Mouse (Mus musculus): ENCODE data around the gene Parvb.

The Parvb gene

DNA sequence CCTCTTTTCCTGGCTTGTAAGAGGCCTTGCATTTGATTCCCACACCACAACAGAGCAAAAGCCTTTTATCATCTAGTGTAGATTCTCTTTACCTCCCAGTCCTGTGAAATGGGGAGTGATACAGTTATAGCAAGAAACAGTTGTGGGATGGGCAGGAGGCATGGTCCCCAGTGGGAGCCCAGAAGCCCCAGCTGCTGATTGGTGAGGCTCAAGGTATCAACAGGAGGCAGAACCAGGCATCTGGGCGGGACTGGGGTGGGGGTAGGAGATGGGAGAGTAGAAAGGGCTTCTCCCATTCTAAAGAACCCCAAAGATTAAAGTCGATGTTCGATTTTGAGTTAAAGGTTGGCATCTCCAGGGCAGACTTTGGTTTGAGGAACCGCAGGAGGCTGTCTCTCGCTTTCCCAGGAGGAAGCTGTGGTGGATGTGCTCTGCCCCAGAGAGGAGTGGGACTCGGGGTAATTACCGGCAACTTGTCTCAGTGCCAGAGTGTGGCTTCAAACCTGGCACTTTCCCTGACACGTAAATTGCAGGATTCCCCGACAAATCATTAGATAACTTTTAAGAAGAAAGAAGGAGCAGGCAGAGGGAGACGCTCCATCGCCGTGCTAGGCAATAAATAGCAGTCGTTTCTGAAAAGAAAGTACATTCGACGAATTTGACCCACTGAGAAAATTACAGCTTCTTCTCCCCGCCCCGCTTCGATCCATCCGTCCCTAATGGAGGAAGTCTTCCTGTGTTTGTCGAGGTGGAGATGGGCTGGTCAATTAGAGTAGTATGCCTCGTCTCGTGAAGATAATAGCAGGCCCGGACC is 13.7 kb upstream of the Parvb start:
- no peak for DNase-seq (ENCODE audit: low read depth, low spot score)

DNA sequence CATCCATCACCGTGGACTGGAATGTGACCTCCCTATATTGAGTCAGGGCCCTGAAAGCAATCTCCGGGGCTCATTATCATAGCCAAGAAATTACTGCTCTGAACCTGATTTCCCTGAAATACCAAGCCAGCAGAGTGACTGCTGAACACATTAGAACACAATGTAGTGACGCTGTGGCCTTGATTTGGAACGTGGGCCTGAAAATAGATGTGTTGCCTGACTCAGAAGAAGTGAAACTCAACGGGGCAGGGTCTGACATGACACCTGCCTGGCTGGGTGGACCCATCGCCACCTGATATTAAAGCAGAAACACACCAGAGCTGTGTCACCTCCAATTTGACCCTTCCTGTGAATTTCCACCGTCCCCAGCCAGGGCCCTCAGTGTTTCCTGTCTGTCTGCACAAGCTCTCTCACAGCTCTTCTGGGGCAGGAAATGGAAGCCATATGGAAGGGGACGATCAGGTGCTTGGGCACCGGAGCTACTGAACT is 13.0 kb upstream of the Parvb start:
- no peak for DNase-seq (ENCODE audit: low read depth, low spot score)

DNA sequence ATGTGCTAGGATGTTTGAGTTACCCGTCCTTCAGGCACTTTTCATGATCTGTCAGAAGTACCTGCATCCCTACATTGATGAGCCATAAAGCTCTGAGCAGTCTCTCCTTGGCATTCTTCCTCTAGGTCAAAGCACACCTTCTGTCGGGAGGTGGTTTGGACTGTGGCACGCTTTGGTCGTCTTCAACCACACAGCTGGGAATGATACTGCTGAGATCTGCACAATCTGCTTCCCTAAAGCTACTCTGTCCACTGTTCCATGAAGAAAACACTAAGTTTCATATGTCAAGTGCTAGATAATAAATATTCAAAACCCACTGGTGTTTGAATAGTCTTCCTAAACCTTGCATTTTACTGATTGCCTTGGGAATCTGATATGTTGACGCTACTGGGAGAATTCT is 10.3 kb upstream of the Parvb start:
- DNase-seq (ENCODE audit: low read depth, low spot score) = no peak

DNA sequence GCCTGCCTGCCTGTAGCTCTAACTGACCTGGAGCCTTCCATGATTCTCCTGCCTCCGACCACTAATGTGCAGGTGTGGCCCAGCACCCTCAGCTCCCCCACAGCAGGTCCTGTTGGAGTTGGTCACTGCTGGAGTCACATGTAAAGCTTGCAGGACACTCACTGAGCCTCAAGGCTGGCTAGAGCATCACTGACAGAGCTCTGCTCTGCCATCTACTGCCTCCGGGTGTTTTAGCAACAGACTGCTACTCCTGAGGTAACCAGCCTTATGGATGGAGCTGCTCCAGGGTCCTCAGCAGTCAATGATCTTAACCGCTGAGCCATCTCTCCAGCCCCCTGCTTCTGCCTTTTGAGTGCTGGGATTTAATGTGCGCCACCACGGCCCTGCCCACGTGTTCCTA is 8.4 kb upstream of the Parvb start:
- DNase-seq (ENCODE audit: low read depth, low spot score) = no peak

DNA sequence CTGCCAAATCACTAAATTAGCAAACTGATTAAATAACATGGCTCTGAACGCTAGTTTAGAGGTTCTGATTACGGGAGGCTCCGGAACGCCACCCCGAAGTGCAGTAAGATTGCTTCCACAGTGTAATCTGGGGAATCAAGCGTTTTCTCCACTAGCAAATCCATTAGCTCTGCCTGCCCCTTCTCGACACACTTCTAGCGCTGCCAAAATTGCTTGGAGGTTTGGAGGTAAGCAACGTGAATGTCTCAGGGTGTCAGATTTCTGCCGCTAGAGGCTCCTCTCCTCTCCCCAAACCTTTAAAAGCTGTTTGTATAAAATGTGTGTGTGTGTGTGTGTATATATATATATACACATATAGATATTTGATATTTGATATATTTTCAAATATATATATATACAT is 7.1 kb upstream of the Parvb start:
- DNase-seq (ENCODE audit: low read depth, low spot score) = no peak

DNA sequence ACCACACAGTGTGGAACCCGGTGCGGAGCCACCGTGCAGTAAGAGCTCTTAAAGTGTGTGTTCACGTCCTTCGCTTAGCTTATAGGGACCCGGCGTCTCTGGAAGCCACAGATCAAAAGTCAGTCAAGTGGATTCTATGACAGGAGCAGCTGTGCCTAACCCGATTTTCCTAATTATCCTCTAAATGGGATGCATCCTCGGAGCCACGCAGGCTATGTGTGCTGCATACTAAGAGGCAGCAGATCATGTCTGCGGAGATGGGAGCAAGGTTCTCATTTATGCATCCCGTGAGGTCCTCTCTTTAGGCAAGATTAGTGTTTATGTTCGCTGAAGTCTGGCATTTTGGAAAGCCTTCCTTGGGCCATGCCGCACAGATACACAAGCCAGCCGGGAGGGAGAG is 4.9 kb upstream of the Parvb start:
- no peak for DNase-seq (ENCODE audit: low read depth, low spot score)

DNA sequence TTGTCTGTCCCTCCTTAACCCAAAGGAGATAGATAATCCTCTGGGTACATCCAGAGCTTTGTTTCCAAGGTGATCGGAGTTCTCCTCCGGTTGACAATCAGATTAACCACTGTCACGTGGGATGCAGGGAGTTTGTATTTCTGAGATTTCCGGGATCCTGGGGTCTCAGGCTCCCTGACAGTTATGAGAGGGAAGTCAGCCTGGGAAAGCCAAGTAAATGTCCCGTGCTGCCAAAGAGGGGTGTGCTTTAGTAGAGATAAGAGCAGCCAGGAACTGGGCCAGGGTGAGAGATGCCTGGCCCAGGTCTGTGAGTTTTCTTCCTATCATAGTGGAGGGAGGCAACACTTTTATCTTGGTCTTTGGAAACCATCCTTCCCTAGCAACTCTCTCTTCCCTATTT is 1.2 kb upstream of the Parvb start:
- no peak for DNase-seq (ENCODE audit: low read depth, low spot score)

DNA sequence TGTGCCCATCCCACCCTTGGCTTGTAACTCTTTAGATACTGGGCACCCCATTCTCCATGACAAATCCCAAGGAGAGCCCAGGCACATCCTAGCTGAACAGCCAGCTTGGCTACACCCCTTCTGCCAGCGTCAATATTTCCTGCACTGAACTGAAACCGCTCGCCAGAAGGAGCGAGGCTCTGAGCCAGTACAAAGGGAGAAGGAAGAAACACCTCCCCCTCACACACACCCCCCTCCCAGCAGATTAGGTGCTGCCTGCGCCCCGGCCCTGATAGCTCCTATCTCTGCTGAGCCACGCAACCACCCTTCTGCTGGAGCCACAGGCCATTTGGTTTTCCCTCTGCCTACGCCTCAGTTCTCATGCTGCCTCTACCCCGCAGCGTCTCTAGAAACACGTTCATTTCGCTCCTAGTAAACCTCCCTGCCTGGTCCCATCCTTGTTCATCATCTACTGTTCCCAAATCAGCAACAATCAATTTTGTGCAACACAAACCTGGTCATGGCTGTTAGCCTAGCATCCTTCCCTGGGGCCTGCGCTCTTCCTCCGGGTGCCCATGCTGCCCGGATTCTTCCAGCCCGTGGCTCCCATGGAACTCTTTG is 630 bp upstream of the Parvb start:
- DNase-seq (ENCODE audit: low read depth, low spot score) = no peak

DNA sequence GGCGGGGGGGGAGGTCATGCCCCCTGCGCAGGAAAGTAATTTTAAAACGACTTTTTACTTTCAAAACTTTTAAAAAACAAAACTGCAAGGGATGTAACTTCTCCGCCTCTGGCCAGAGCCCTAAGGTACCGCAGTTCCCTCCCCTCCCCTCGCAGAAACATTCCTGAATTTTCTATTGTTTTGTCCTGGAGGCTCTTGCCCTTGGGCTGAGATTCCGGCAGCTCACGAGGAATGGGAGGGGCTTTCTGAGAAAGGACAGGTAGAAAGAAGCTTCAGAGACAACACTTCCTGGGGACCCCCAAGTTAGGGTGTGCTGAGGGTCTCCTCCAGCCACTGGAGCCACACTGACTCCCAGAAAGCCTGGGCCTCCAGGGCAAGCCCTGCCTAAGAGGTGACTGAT is 766 bp downstream of the Parvb start:
- DNase-seq (ENCODE audit: low read depth, low spot score) = no peak

DNA sequence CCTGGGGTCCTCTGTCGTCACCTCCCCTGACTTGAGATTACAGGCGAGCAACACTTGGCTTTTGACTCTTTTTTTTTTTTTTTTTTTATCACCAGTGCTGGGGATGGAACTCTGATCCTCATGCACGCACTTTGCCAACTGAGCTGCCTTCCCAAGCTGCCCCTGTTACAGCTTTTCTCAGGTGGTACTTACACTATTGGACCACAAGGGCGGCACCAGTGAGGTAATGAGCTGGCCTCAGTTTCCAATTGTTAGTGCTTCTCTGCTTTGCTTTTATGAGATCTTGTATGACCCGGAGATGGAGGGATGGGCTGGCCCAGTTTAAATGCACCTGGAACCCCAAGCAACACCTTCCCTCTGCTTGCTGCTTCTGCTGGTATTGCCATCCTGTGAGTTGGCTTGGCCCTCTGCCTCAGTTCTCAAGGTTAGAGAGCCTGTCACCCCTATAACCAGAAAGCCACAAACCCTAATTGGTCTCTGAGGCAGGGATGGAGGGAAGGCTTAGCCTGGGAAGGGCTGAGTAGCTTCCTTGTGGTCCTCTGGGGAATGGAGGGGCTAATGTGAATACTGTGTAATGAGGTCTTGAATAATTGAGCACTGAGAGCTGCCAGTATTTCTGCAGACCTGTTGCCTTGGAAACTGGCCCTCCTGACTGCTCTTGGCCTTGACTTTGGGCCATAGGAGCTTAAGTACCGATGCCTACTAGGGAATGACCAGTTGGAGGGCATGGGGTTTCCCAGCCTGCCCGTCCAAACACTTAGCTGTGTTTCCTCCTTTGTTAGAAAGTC is 3.1 kb downstream of the Parvb start:
- DNase-seq (ENCODE audit: low read depth, low spot score) = no peak

DNA sequence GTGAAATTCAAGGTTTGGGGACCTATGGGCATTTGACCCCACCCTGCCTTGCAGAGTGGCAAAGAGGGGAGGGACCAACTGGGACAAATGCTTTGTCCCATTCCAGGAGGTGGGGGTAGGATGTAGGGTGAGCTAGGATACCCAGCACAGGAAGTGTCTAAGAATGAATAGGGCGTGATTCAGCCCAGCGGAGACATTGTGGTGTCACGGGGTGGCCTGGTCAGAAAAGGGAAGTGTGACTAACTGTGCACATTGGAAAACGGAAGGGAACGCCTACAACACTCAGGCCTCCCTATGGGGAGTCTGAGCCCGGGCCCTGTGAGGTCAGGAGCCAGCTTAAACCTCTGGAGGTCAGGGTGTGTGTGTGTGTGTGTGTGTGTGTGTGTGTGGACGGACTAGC is 3.8 kb downstream of the Parvb start:
- DNase-seq (ENCODE audit: low read depth, low spot score) = no peak

DNA sequence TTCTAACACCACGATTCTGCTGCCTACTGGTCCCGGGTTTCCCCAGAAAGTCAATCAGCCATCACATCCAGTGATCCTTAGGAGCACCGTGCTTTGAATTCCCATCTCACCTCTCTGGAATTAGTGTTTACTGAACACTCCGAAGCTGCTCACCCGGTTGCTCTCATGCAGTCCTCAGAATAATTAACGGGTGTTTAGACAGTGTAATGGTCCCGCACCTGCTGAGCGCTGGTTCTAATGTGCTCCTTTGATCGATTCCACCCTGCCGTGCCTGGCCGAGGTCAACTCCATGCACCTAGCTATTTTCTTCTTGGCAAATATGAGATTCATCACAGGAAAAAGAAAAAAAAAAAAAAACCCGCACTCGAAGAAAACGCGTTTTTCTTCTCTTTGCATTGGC is 6.7 kb downstream of the Parvb start:
- no peak for DNase-seq (ENCODE audit: low read depth, low spot score)

DNA sequence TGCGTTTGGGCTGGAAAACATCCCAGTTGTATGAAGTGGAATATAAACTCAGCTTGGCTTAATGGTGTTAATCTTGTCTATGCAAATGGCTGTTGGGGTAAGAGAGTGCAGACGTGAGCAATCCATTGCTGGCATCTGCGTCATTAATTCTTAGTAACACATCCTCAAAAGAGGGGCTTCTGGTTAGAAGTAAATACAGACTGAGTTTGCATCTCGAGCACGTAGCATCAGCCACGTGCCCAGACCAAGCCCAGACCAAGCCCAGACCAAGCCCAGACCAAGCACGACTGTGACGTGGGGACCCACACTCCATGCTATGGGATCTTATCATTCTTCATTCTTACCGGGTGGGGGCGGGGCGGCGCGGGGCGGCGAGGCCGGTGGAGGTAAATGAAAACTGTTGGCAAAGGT is 7.2 kb downstream of the Parvb start:
- no peak for DNase-seq (ENCODE audit: low read depth, low spot score)

DNA sequence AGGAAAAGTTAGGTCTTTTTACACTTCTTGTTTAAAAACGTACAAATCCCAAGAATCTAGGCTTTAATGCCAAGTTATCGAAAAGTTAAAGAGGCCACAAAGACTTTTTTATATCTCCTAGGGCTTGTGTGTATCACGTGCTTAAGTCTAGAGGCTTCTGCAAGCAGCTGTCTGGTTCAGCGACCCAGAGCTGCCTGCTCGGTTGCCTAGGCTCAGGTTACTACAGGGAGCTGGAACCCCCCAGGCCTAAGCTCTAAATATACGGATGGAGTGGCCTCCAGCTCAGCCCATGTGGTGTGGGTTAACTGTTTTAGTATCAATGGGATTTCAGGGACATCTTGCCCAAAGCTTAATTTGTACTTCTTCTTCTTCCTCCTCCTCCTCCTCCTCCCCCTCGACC is 9.7 kb downstream of the Parvb start:
- no peak for DNase-seq (ENCODE audit: low read depth, low spot score)

DNA sequence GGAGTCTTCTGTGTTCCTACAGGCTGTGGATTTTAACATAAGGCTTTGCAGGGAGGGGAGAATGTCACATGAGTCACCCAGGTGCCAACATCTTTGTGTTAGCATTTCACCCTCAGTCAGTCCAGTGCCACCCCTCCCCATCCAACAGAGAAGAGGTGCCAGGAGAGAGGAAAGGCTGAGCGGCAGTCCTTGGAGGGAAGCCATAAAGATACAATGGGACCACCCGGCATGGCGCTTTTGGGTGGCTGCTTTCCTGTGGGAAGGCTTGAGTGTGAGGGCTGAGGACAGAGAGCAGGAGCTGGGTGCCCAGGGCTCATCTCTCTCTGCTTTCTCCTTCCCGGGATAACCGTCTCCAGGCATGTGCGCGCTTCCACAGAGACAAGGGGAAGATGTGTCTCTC is 13.3 kb downstream of the Parvb start:
- no peak for DNase-seq (ENCODE audit: low read depth, low spot score)

DNA sequence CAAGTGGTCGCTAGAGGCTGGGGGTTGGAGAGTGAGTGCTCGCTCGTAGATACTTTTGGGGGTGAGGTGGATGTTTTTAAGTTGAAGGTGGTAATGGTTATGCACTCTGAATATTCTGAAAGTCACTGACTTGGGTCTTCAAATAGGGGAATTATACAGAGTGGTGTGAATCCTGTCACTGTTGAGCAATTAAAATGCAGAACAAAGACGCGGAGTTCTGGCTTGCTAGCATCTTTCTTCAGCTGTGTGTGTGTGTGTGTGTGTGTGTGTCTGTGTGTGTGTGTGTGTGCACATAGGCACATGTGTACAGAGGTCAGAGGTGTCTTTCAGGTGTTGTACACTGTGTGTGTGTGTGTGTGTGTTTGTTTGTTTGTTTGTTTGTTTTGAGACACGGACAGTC is 14.4 kb downstream of the Parvb start:
- DNase-seq (ENCODE audit: low read depth, low spot score) = no peak

DNA sequence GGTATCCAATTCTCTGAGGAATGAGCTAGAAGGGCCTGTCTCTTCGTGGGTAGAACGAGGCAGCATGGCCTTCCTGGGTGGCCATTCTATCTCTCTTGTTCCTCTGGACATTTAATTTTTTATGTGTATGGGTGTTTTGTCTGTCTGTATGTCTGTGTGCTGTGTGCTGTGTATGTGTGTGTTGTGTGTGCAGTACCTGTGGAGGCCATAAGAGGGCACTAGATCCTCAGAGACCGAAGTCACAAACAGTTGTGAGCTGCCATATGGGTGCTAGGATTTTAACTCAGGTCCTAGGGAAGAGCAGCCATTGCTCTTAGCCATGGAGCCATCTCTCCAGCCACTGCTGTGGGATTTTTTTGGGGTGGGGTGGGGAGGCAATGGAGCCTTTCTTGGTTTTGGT is 15.5 kb downstream of the Parvb start:
- no peak for DNase-seq (ENCODE audit: low read depth, low spot score)

DNA sequence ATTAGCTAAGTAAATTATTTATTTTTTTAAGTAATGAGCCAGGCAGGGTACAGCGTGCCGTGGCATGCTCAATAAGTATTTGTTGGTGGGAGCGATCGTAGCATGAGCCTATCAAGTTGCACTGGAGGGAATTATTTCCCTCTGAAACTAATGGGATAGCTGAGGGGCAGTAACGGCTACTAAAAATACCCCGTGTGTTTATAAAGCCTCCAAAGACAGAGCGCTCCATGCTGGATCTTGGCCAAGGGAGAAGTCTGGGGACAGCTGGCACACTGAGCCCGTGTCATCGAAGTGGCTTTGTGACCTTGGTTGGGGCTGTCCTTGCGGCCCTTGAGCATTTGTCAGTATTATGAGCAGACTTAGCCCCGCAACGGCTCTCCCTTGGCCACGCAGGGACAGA is 19.4 kb downstream of the Parvb start:
- DNase-seq (ENCODE audit: low read depth, low spot score) = no peak

DNA sequence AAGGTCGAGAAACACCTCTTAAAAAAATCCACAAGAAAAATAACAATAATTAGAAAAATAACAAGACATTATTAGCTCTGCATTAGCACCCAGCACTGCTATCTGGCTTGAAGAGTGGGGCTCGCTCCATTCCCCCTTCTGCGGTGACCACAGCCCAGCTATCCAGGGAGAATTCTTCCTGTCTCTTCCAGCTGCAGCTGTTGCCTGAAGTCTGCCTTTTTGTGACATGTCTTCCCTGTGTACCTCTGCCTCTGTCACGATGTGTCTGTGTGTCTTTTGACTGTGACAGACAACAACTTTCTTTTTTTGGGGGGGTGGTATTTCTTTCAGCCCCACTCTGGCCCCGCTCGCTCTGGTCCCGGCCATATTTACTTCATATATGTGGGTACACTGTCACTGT is 20.8 kb downstream of the Parvb start:
- DNase-seq (ENCODE audit: low read depth, low spot score) = no peak

DNA sequence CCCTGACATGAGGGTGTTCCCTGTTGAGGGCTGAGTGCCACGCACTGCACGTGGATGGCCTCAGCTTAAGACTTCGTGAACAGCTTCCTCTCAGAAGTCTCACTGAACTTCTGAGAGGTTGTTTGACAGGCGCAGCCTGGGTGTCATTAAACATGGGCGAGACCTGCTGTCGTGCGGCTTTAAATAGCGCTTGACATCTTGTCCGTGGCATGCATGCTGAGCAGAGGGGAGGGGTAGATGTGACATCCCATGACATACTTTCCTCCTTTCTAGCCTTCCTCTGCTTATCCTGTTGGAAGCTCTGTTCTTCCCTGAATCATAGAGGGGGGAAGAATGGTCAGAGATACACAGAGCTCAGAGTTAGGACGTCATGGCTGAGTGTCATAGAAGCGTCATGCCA is 21.9 kb downstream of the Parvb start:
- no peak for DNase-seq (ENCODE audit: low read depth, low spot score)

DNA sequence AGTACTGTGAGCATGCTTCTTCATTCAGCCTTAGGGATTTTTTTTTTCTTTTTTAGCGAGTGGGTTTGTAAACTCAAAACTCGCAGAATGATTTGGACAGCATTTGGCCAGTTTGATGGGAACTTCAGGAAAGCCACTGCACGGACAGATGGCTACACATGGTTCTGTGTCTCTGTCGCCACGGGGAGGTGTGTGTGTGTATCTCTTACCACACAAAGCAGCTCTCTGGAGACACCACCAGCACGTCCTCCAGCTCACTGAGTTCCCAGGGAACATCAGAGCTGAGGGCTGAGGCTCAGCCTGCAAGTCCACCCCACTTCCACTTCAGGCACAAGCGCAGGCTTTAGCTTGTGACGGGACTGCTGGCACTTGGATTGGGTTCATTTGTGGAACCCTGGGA is 22.5 kb downstream of the Parvb start:
- no peak for DNase-seq (ENCODE audit: low read depth, low spot score)

DNA sequence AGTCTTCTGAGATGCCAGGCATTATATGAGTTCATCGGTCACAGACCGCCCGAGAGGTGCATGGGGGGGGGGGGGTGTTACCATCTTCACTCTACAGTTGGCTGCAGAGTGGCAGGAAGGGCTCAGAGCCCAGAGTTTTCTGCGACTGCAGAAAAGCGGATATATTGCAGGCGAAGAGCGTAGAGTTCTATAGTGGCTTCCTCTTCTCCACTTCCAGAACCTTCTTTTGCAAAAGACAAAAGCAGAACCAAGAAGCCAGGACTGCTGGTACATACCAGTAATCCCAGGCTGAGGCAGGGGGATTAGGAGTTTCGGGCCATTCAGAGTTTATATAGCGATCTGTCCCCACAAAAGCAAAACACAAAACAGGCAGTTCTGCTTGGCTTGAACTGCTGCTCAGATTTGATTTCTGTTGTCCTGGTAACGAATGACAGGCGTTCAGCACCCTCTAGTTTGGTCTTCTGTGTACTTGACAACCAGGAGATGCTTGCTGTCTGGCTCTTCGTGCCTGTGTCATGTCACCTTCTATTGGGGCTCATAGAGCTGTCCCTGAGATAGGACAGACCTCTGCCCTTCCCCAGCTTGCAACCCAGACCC is 24.5 kb downstream of the Parvb start:
- DNase-seq (ENCODE audit: low read depth, low spot score) = no peak
